Mouse (Mus musculus): ENCODE results near the gene Abhd17a.

DNA sequence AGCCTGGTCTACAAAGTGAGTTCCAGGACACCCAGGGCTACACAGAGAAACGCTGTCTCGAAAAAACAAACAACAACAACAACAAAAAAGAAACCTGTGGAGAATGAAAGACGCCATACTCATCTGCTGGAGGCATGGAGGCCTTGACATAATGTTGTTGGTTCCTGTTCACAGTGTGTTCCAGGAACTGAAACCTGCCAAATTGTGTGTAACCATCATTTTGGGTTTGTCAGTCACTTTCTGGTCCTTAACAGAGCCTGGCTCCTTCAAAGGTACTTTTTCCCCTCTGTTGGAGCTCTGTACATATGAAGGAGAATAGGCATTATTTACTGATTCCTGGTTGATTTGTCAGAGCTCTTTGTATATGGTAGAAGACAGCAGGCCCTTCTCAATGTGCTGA is 21.8 kb upstream of the Abhd17a start:
- TF ChIP-seq FLI1 (IDR thresholded peaks at IDR 0.05; ENCODE audit: low read length) (no peak), GATA1 (IDR thresholded peaks at IDR 0.05; ENCODE audit: borderline replicate concordance, low read length) (no peak)

All from megakaryocyte, embryonic 14.5 days (primary cell).